Mouse (Mus musculus): ENCODE measurements at regions not wholly inside any gene's neighbourhood (a gene's known extent, or its start where the extent isn't known, plus 50 kb on each side); places are given as distances from the start of the nearest gene placed in this dataset.
A peak's percentile ranks its signal among the peaks of the same experiment; 100 is the strongest.

DNA sequence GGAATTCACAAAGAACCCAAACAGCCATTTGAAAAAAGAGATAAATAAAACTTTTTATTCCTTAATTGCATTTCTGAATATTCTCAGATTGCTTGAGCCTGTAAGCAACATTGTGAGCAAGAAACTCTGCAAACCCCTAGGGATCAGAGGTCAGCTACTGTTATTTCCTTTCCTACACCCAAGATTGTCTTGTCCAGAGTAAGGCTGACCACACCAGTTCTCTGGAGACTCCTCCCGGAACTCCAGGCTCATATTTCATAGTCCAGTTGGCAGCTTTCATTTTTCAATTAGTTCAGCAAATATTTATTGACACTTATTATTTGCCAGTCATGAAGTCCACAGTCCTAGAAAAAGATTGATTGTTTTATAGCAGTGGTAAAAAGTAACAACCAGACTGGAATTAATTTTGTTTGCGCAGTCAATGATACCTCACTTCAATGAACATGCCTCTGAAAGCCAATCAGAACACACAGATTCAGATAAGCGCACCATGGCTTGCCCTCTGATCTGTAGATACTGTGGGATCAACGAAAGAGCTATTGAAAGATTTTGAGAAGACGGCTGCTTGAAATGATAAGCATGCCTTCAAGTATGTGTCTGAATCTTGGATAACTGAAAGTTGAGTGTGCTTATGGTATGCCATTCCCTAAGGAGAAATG is 611.7 kb downstream of the Rapgef2 start:
- H3K4me3 ChIP-seq, result no peak overlapping the region
- no peaks in the 10 kb centered on the region for H3K4me1 ChIP-seq
- no peaks in the 10 kb centered on the region for H3K36me3 ChIP-seq
- no peak overlapping the region for H3K27ac ChIP-seq
- no peaks in the 10 kb centered on the region for H3K9me3 ChIP-seq (replicated peaks)
- 87% methylated on average over 5 of the region's 5 CpGs for WGBS
- no peak for DNase-seq (ENCODE audit: low spot score)
- no peaks in the 10 kb centered on the region for H3K27me3 ChIP-seq (ENCODE audit: low read depth, poor library complexity, severe bottlenecking)

DNA sequence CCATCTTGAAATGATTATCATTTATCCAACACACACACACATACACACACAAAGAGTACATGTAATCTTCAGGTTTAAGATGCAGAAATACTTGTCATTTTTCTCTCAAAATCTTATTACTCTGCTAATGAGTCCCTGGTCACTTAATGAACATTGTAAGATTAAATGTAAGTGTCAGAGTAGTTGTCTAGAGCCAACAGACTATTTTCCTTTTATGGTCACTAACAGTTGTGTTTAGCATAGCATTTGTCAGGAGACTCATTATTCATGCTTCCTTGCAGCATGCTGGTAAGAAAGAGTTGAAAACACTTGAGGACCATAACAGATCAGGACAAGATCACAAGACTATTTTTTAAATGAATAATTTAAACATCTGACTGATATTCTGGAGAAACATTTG is 618.3 kb downstream of the Rapgef2 start:
- Histone ChIP-seq H3K9me3 (replicated peaks) (no peaks in the 10 kb centered on the region), H3K36me3 (no peaks in the 10 kb centered on the region), H3K27ac (no peak overlapping the region), H3K4me1 (no peaks in the 10 kb centered on the region), H3K27me3 (ENCODE audit: low read depth, poor library complexity, severe bottlenecking) (no peaks in the 10 kb centered on the region), H3K4me3 (no peak overlapping the region)
- DNase-seq (ENCODE audit: low spot score), result no peak

GRCm38 (mm10) chr3:78667374-78668023 is 618.8 kb downstream of the Rapgef2 start:
- Histone ChIP-seq H3K4me1 (no peaks in the 10 kb centered on the region), H3K9me3 (replicated peaks) (no peaks in the 10 kb centered on the region), H3K27ac (no peak overlapping the region), H3K4me3 (no peak overlapping the region), H3K27me3 (ENCODE audit: low read depth, poor library complexity, severe bottlenecking) (no peaks in the 10 kb centered on the region), H3K36me3 (no peaks in the 10 kb centered on the region)
- 76% methylated on average over 4 of the region's 4 CpGs for WGBS
- no peak for DNase-seq (ENCODE audit: low spot score)

- WGBS, result 92% methylated on average over 2 of the region's 2 CpGs
- Histone ChIP-seq H3K27me3 (ENCODE audit: low read depth, poor library complexity, severe bottlenecking) (no peaks in the 10 kb centered on the region), H3K4me1 (no peaks in the 10 kb centered on the region), H3K9me3 (replicated peaks) (no peaks in the 10 kb centered on the region), H3K4me3 (no peak overlapping the region), H3K36me3 (no peaks in the 10 kb centered on the region), H3K27ac (no peak overlapping the region)
- no peak for DNase-seq (ENCODE audit: low spot score)
These were observed 638.2 kb downstream of the Rapgef2 start for GRCm38 (mm10) chr3:78648115-78648514.

- Histone ChIP-seq H3K9me3 (replicated peaks) (no peaks in the 10 kb centered on the region), H3K36me3 (no peaks in the 10 kb centered on the region), H3K27me3 (ENCODE audit: low read depth, poor library complexity, severe bottlenecking) (no peaks in the 10 kb centered on the region), H3K4me3 (no peak overlapping the region), H3K4me1 (no peaks in the 10 kb centered on the region), H3K27ac (no peak overlapping the region)
- 84% methylated on average over 4 of the region's 4 CpGs for WGBS
- no peak for DNase-seq (ENCODE audit: low spot score)
These were observed 650.9 kb downstream of the Rapgef2 start for GRCm38 (mm10) chr3:78635386-78635785.

- Histone ChIP-seq H3K27me3 (ENCODE audit: low read depth, poor library complexity, severe bottlenecking) (no peaks in the 10 kb centered on the region), H3K4me3 (no peak overlapping the region), H3K9me3 (replicated peaks) (no peaks in the 10 kb centered on the region), H3K27ac (no peak overlapping the region), H3K36me3 (no peaks in the 10 kb centered on the region), H3K4me1 (no peaks in the 10 kb centered on the region)
- WGBS, result 39% methylated on average over 3 of the region's 3 CpGs
- DNase-seq (ENCODE audit: low spot score), result peak; percentile 34
These were observed 667.4 kb downstream of the Rapgef2 start for GRCm38 (mm10) chr3:78618900-78619299.

DNA sequence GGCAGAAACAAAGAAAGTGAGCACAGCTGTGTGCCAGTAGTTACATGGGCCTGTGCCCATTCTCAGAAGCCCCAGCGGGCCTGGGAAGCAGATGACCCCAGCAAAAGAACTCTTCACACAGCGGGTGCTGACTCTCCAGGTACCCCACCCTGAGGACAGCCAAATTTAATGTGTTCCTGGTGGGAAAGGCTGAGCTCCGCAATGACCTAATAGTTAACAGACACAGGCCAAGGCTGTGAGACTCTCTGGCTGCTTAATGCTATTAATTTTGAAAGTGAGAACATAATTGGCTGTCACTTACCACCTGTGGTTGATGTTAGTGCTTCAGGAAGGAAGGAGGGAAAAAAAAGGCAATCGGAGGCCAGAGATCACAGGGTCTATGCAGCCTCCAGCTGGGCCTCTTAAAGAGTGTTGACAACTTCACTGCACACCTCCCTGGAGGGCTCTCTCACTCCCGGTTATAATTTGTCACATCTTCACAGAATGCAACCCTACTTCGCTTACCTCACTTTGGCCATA is 691.5 kb downstream of the Rapgef2 start:
- Histone ChIP-seq H3K36me3 (no peaks in the 10 kb centered on the region), H3K9me3 (replicated peaks) (no peaks in the 10 kb centered on the region), H3K27me3 (ENCODE audit: low read depth, poor library complexity, severe bottlenecking) (peaks cover 80% of the 10 kb centered on the region), H3K4me1 (peaks cover 12% of the 10 kb centered on the region), H3K4me3 (no peak overlapping the region), H3K27ac (no peak overlapping the region)
- DNase-seq (ENCODE audit: low spot score), result peak; percentile 80
- 6% methylated on average over 6 of the region's 6 CpGs for WGBS

DNA sequence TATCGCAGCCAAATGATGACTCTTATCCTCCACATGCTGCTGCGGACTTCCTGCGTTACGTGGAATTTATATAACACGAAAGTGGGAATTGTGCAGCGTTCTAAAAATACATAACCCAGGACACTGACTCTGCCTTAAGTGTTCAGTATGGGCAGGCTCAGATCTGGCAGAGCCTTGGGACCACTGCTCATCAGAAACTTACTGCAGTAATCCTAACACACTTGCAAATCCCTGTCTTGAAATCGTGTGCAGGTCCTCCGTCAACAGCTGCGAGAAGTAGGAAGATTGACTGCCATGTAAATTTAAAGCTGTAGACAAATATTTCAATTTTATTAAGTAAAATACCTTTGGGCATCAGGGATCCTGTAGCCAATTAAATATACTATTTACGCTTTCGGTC is 692.0 kb downstream of the Rapgef2 start:
- Histone ChIP-seq H3K4me1 (peaks cover 12% of the 10 kb centered on the region), H3K9me3 (replicated peaks) (no peaks in the 10 kb centered on the region), H3K27me3 (ENCODE audit: low read depth, poor library complexity, severe bottlenecking) (peaks cover 80% of the 10 kb centered on the region), H3K4me3 (no peak overlapping the region), H3K27ac (no peak overlapping the region), H3K36me3 (no peaks in the 10 kb centered on the region)
- 59% methylated on average over 11 of the region's 11 CpGs for WGBS
- DNase-seq (ENCODE audit: low spot score), result peak; percentile 34

- H3K27ac ChIP-seq, result no peak overlapping the region
- no peaks in the 10 kb centered on the region for H3K4me1 ChIP-seq
- 74% methylated on average over 1 of the region's 1 CpGs for WGBS
- H3K36me3 ChIP-seq, result no peaks in the 10 kb centered on the region
- H3K9me3 ChIP-seq (replicated peaks), result no peaks in the 10 kb centered on the region
- peaks cover 67% of the 10 kb centered on the region for H3K27me3 ChIP-seq (ENCODE audit: low read depth, poor library complexity, severe bottlenecking)
- no peak overlapping the region for H3K4me3 ChIP-seq
- no peak for DNase-seq (ENCODE audit: low spot score)
These were observed 699.7 kb downstream of the Rapgef2 start for GRCm38 (mm10) chr3:78586639-78587038.

GRCm38 (mm10) chr3:78581868-78582267 is 704.4 kb downstream of the Rapgef2 start:
- no peak for DNase-seq (ENCODE audit: low spot score)

DNA sequence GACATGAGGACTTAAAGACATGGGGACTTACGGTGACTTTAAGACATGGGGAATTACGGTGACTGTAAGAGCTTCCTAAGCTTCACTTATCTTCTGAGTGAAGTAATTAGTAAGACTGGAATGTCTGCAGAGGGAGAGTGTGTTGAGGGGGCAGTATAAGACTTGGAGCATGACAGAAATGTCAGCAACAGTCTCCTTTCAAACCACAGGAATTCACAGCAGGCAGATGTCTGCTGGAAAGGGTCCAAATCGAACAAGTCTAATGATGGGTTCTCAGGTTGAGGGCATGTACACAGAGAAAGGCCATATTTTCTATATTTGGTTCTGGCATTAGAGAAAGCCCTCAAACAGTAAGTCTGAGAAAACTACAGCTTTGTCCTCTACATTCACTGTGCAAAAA is 705.2 kb downstream of the Rapgef2 start:
- Histone ChIP-seq H3K9me3 (replicated peaks) (no peaks in the 10 kb centered on the region), H3K27ac (no peak overlapping the region), H3K27me3 (ENCODE audit: low read depth, poor library complexity, severe bottlenecking) (peaks cover 17% of the 10 kb centered on the region; the same call in 1 of the 2 replicates), H3K36me3 (no peaks in the 10 kb centered on the region), H3K4me3 (no peak overlapping the region), H3K4me1 (no peaks in the 10 kb centered on the region)
- WGBS, result 82% methylated on average over 3 of the region's 3 CpGs
- no peak for DNase-seq (ENCODE audit: low spot score)

More at GRCm38 (mm10) chr3:78581868-78582267, 704.4 kb downstream of the Rapgef2 start:
- H3K4me1 ChIP-seq, result no peaks in the 10 kb centered on the region
- WGBS, result 66% methylated on average over 1 of the region's 1 CpGs
- H3K27ac ChIP-seq, result no peak overlapping the region
- H3K4me3 ChIP-seq, result no peak overlapping the region
- peaks cover 24% of the 10 kb centered on the region; the same call in 1 of the 2 replicates for H3K27me3 ChIP-seq (ENCODE audit: low read depth, poor library complexity, severe bottlenecking)
- H3K36me3 ChIP-seq, result no peaks in the 10 kb centered on the region
- no peaks in the 10 kb centered on the region for H3K9me3 ChIP-seq (replicated peaks)

DNA sequence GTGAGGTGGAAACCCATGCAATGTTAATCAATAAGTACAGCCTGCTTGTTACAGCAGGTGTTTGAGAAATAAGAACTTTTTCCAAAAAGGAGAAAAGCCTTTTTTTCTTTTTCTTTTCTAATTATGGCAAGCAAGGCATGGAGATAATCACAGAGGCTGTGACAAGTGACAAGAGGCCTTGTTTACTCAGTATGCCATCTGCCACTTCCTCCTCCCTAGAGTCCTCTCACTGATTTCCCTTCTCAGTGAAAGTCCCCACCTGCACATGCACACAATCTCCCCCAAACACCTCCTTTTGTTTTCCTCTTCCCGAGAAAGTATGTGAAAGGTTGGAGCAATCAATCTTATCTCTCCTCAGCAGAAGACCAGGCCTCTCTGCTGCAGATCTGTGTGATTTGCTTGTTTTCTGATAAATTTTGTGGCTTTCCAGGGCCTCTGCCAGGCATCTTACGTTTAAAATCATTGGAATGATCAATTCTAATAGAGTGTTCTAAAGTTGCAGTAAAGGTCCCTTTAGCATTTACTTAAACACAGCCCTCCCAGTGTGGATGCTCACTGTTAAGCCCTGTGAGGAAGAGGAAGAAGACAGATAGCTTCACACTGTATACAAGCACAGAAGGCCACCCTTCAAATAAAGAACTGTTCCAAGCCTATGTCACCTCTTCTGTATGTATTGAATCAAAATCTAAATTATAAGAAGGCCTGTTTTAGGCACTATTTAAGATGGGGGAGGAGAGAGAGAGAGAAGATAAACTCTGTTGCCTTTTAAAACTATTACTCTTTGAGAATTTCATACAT is 710.5 kb downstream of the Rapgef2 start:
- no peaks in the 10 kb centered on the region for H3K36me3 ChIP-seq
- WGBS, result 37% methylated on average over 2 of the region's 2 CpGs
- H3K27me3 ChIP-seq (ENCODE audit: low read depth, poor library complexity, severe bottlenecking), result no peaks in the 10 kb centered on the region
- no peak overlapping the region for H3K4me3 ChIP-seq
- H3K4me1 ChIP-seq, result no peaks in the 10 kb centered on the region
- H3K27ac ChIP-seq, result no peak overlapping the region
- no peaks in the 10 kb centered on the region for H3K9me3 ChIP-seq (replicated peaks)
- DNase-seq (ENCODE audit: low spot score), result no peak

DNA sequence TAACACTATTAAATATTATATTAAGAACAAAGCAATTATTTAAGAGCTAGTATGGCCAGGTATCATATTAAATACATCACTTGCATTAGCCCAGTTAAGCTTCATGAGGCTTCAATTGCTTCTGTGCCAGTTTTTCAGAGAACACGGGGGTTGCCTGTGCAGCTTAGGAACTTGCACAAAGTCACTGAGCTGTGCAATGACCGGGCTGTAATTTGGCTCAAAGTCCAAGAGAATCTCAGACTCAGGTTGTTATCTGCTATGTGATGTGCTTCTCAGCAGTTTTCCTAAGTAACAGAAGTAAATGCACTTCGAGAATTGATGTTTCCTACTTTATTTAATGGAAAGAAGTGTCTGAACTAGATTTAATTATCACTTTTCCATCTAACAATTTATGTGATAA is 711.5 kb downstream of the Rapgef2 start:
- H3K36me3 ChIP-seq, result no peaks in the 10 kb centered on the region
- no peaks in the 10 kb centered on the region for H3K4me1 ChIP-seq
- H3K27me3 ChIP-seq (ENCODE audit: low read depth, poor library complexity, severe bottlenecking), result no peaks in the 10 kb centered on the region
- no peaks in the 10 kb centered on the region for H3K9me3 ChIP-seq (replicated peaks)
- H3K4me3 ChIP-seq, result no peak overlapping the region
- 87% methylated on average over 3 of the region's 3 CpGs for WGBS
- no peak overlapping the region for H3K27ac ChIP-seq
- DNase-seq (ENCODE audit: low spot score), result no peak
